Mouse (Mus musculus): Measurements from ENCODE around the gene Kirrel. TPM values are rescaled to one million over a fixed set of nuclear protein-coding genes. Genes with fewer than 3 reads are reported as not detected.

Kirrel gene
- polyA plus RNA-seq, 1 experiment from 2014 or later: 8.3 TPM

DNA sequence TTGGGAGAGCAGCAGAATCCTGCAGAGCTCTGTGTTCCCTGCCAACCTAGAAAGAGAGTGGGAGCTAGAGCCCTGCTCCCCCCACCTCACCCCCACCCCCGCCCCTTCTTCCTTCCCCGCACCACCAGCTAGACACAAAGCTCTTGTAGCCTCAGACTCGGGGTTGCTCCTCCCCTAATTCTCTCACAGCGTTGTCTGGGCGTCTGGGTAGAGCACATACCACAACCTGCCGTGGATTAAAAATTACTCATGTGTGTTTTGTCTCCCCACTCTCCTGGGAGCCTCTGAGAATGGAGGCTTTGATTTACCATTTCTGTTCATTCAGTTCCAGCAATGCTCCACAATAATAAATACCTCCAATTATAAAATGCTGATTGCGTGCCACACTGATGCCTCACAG, 72.2 kb downstream of the Kirrel start:
- Histone ChIP-seq H3K9me3 (ENCODE audit: control insufficient read depth, low read length) (no peaks in the 10 kb centered on the region), H3K4me2 (ENCODE audit: low read depth, low read length) (no peak overlapping the region), H3K36me3 (ENCODE audit: control insufficient read depth, insufficient read depth, low read length) (no peaks in the 10 kb centered on the region), H3K9ac (ENCODE audit: low read depth, low read length) (no peak overlapping the region), H3K4me1 (ENCODE audit: control insufficient read depth, insufficient read depth, low read length) (no peaks in the 10 kb centered on the region), H3K4me3 (ENCODE audit: low read length) (no peak overlapping the region), H3K27me3 (replicated peaks; ENCODE audit: control insufficient read depth, insufficient read depth, low read length) (no peaks in the 10 kb centered on the region), H3K27ac (ENCODE audit: low read length) (no peak overlapping the region)
- 30% methylated on average over 7 of the region's 7 CpGs for WGBS
- no peak for ATAC-seq

- Histone ChIP-seq H3K27ac (ENCODE audit: low read length) (no peak overlapping the region), H3K27me3 (replicated peaks; ENCODE audit: control insufficient read depth, insufficient read depth, low read length) (no peaks in the 10 kb centered on the region), H3K9me3 (ENCODE audit: control insufficient read depth, low read length) (no peaks in the 10 kb centered on the region), H3K36me3 (ENCODE audit: control insufficient read depth, insufficient read depth, low read length) (no peaks in the 10 kb centered on the region), H3K4me1 (ENCODE audit: control insufficient read depth, insufficient read depth, low read length) (no peaks in the 10 kb centered on the region), H3K4me3 (ENCODE audit: low read length) (no peak overlapping the region), H3K9ac (ENCODE audit: low read depth, low read length) (no peak overlapping the region), H3K4me2 (ENCODE audit: low read depth, low read length) (no peak overlapping the region)
- ATAC-seq: no peak
- WGBS: 79% methylated on average over 4 of the region's 4 CpGs
Observed at GRCm38 (mm10) chr3:87100911-87101310, 73.6 kb downstream of the Kirrel start.

- H3K9ac ChIP-seq (ENCODE audit: low read depth, low read length): no peak overlapping the region
- H3K27ac ChIP-seq (ENCODE audit: low read length): no peak overlapping the region
- no peaks in the 10 kb centered on the region for H3K9me3 ChIP-seq (ENCODE audit: control insufficient read depth, low read length)
- H3K36me3 ChIP-seq (ENCODE audit: control insufficient read depth, insufficient read depth, low read length): no peaks in the 10 kb centered on the region
- H3K27me3 ChIP-seq (replicated peaks; ENCODE audit: control insufficient read depth, insufficient read depth, low read length): no peaks in the 10 kb centered on the region
- H3K4me2 ChIP-seq (ENCODE audit: low read depth, low read length): no peak overlapping the region
- H3K4me1 ChIP-seq (ENCODE audit: control insufficient read depth, insufficient read depth, low read length): no peaks in the 10 kb centered on the region
- 75% methylated on average over 19 of the region's 19 CpGs for WGBS
- peak; percentile 62; the same call in 1 of the 2 replicates for ATAC-seq
- no peak overlapping the region for H3K4me3 ChIP-seq (ENCODE audit: low read length)
Observed at GRCm38 (mm10) chr3:87097969-87098946, 76.3 kb downstream of the Kirrel start.

- WGBS: 90% methylated on average over 9 of the region's 9 CpGs
- ATAC-seq: no peak
- H3K4me3 ChIP-seq (ENCODE audit: low read length): no peak overlapping the region
Observed at GRCm38 (mm10) chr3:87097205-87097604, 77.3 kb downstream of the Kirrel start.

GRCm38 (mm10) chr3:87093718-87094117, 80.8 kb downstream of the Kirrel start:
- ATAC-seq: no peak
- 48% methylated on average over 6 of the region's 6 CpGs for WGBS
- Histone ChIP-seq H3K9ac (ENCODE audit: low read depth, low read length) (no peak overlapping the region; the same call in 1 of the 2 replicates), H3K36me3 (ENCODE audit: control insufficient read depth, insufficient read depth, low read length) (no peaks in the 10 kb centered on the region), H3K4me1 (ENCODE audit: control insufficient read depth, insufficient read depth, low read length) (no peaks in the 10 kb centered on the region), H3K4me2 (ENCODE audit: low read depth, low read length) (no peak overlapping the region), H3K27me3 (replicated peaks; ENCODE audit: control insufficient read depth, insufficient read depth, low read length) (no peaks in the 10 kb centered on the region), H3K9me3 (ENCODE audit: control insufficient read depth, low read length) (no peaks in the 10 kb centered on the region), H3K27ac (ENCODE audit: low read length) (no peak overlapping the region), H3K4me3 (ENCODE audit: low read length) (no peak overlapping the region)

More at GRCm38 (mm10) chr3:87097205-87097604, 77.3 kb downstream of the Kirrel start:
- Histone ChIP-seq H3K4me2 (ENCODE audit: low read depth, low read length) (no peak overlapping the region), H3K36me3 (ENCODE audit: control insufficient read depth, insufficient read depth, low read length) (no peaks in the 10 kb centered on the region), H3K4me1 (ENCODE audit: control insufficient read depth, insufficient read depth, low read length) (no peaks in the 10 kb centered on the region), H3K27me3 (replicated peaks; ENCODE audit: control insufficient read depth, insufficient read depth, low read length) (no peaks in the 10 kb centered on the region), H3K9me3 (ENCODE audit: control insufficient read depth, low read length) (no peaks in the 10 kb centered on the region), H3K9ac (ENCODE audit: low read depth, low read length) (no peak overlapping the region), H3K27ac (ENCODE audit: low read length) (no peak overlapping the region)

DNA sequence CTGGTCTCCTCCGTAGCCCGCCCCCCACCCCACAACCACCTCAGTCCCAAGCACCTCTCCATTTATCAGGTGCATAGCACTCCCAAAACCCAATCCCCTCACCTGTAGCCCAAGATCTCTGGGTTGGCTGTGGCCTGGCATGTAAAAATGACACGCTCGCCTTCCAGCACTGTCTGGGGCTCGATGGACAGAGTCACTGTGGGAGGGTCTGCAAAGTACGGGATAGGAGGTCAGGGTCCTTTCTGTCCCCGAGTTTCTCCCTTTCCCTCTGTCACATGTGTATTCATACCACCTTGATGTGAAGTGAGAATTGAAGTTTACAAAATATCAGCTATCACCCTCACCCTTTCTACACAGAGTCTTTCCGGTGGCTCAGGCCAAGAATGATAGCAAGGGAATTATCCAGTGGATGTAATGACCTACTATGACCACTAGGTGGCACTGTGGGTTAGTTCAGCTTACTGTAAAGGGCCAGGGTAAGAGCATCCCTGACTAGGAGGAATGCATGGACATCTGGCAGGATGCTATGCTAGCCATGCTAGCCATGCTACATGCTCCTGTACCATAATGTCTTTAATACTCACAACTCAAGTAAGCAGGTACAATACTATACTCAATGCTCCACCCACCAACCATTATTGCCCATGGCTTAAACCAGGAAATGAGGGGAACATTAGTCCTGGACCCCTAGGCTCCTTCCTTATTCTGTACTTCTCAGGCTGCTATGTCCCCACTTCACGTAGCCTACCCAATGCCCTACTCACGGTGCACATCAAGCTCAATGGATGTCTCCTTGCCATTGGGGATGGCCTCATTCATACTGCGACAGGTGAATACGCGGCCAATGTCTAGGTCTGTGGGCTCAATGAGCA, 84.6 kb downstream of the Kirrel start:
- Histone ChIP-seq H3K36me3 (ENCODE audit: control insufficient read depth, insufficient read depth, low read length) (0 out of 2 replicates have a peak, but pooled peaks cover 1% of the 10 kb centered on the region), H3K9ac (ENCODE audit: low read depth, low read length) (no peak overlapping the region), H3K9me3 (ENCODE audit: control insufficient read depth, low read length) (no peaks in the 10 kb centered on the region), H3K4me1 (ENCODE audit: control insufficient read depth, insufficient read depth, low read length) (no peaks in the 10 kb centered on the region), H3K4me2 (ENCODE audit: low read depth, low read length) (no peak overlapping the region), H3K27ac (ENCODE audit: low read length) (no peak overlapping the region), H3K27me3 (replicated peaks; ENCODE audit: control insufficient read depth, insufficient read depth, low read length) (no peaks in the 10 kb centered on the region), H3K4me3 (ENCODE audit: low read length) (no peak overlapping the region)
- peak; percentile 79 for ATAC-seq
- 75% methylated on average over 13 of the region's 13 CpGs for WGBS

DNA sequence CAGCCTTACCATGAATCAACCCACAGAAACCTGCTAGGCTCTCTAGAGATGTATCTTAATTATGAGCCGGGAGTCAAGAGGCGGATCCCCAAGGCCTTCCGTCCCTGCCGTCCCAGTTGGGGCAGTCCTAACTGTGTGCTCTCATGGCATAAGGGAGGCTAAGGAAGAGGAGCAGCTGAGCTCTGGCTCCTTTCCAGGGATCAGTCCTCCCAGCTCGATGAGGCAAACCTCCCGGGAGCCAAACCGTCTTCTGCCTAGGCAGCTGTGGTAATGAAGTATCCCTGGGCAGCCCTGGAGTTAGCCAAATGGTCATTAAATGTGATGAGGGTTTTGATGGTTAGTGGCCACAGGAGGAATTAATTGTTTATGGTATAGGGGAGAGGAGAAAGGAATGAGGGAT, 87.4 kb downstream of the Kirrel start:
- no peaks in the 10 kb centered on the region for H3K4me1 ChIP-seq (ENCODE audit: control insufficient read depth, insufficient read depth, low read length)
- no peak overlapping the region for H3K4me3 ChIP-seq (ENCODE audit: low read length)
- ATAC-seq: no peak
- H3K4me2 ChIP-seq (ENCODE audit: low read depth, low read length): no peak overlapping the region
- no peak overlapping the region for H3K9ac ChIP-seq (ENCODE audit: low read depth, low read length)
- WGBS: 60% methylated on average over 7 of the region's 7 CpGs
- H3K27me3 ChIP-seq (replicated peaks; ENCODE audit: control insufficient read depth, insufficient read depth, low read length): no peaks in the 10 kb centered on the region
- peaks cover 5% of the 10 kb centered on the region; the same call in 1 of the 2 replicates for H3K36me3 ChIP-seq (ENCODE audit: control insufficient read depth, insufficient read depth, low read length)
- no peaks in the 10 kb centered on the region for H3K9me3 ChIP-seq (ENCODE audit: control insufficient read depth, low read length)
- H3K27ac ChIP-seq (ENCODE audit: low read length): no peak overlapping the region

GRCm38 (mm10) chr3:87082235-87082634, 92.3 kb downstream of the Kirrel start:
- Histone ChIP-seq H3K27me3 (replicated peaks; ENCODE audit: control insufficient read depth, insufficient read depth, low read length) (no peaks in the 10 kb centered on the region), H3K4me2 (ENCODE audit: low read depth, low read length) (no peak overlapping the region), H3K36me3 (ENCODE audit: control insufficient read depth, insufficient read depth, low read length) (peaks cover 5% of the 10 kb centered on the region; the same call in 1 of the 2 replicates), H3K9me3 (ENCODE audit: control insufficient read depth, low read length) (no peaks in the 10 kb centered on the region), H3K9ac (ENCODE audit: low read depth, low read length) (no peak overlapping the region), H3K4me1 (ENCODE audit: control insufficient read depth, insufficient read depth, low read length) (no peaks in the 10 kb centered on the region), H3K4me3 (ENCODE audit: low read length) (no peak overlapping the region), H3K27ac (ENCODE audit: low read length) (no peak overlapping the region)
- 73% methylated on average over 3 of the region's 3 CpGs for WGBS
- no peak for ATAC-seq

GRCm38 (mm10) chr3:87079751-87080150, 94.8 kb downstream of the Kirrel start:
- Histone ChIP-seq H3K27ac (ENCODE audit: low read length) (no peak overlapping the region), H3K36me3 (ENCODE audit: control insufficient read depth, insufficient read depth, low read length) (peaks cover 2% of the 10 kb centered on the region; the same call in 1 of the 2 replicates), H3K4me2 (ENCODE audit: low read depth, low read length) (no peak overlapping the region), H3K9ac (ENCODE audit: low read depth, low read length) (no peak overlapping the region), H3K4me1 (ENCODE audit: control insufficient read depth, insufficient read depth, low read length) (no peaks in the 10 kb centered on the region), H3K9me3 (ENCODE audit: control insufficient read depth, low read length) (no peaks in the 10 kb centered on the region), H3K4me3 (ENCODE audit: low read length) (no peak overlapping the region), H3K27me3 (replicated peaks; ENCODE audit: control insufficient read depth, insufficient read depth, low read length) (no peaks in the 10 kb centered on the region)
- no peak for ATAC-seq
- WGBS: 85% methylated on average over 4 of the region's 4 CpGs
